Mouse (Mus musculus) intestine, embryonic 14.5 days (tissue): ENCODE data around the gene Plcb1. TPM values are rescaled to one million over a fixed set of nuclear protein-coding genes. Genes with fewer than 3 reads are reported as not detected.

Experiments
- ATAC-seq: fragments of 200-750 bp; cut with Nextera tagmentation; replicated peaks from 2 replicates; pipeline ENCODE4 v1.8.0; 2017; ENCODE audit warnings: low read depth, moderate number of reproducible peaks, moderate TSS enrichment, moderate library complexity; ENCODE audit not compliant: low FRiP score, low TSS enrichment
- DNase-seq: peaks from one replicate; pipeline ENCODE4 v3.0.0-alpha.2; 2018; ENCODE audit warnings: low spot score
- H3K27ac ChIP-seq: fragments of 300-500 bp; sonication (generic); 2 replicates; pipeline ENCODE4 v1.5.1; 2014; ENCODE audit warnings: low read depth, mild to moderate bottlenecking, control low read depth
- H3K27me3 ChIP-seq: fragments of 300-500 bp; sonication (generic); replicated peaks from 2 replicates; pipeline ENCODE4 v1.6.1; 2014; ENCODE audit warnings: low read length, control low read depth; ENCODE audit not compliant: control insufficient read depth, insufficient read depth
- H3K36me3 ChIP-seq: fragments of 300-500 bp; sonication (generic); 2 replicates; pipeline ENCODE4 v1.6.1; 2014; ENCODE audit warnings: low read length, control low read depth; ENCODE audit not compliant: control insufficient read depth, insufficient read depth
- H3K4me1 ChIP-seq: fragments of 300-500 bp; sonication (generic); replicated peaks from 2 replicates; pipeline ENCODE4 v1.6.1; 2014; ENCODE audit warnings: low read length, control low read depth, mixed read lengths; ENCODE audit not compliant: control insufficient read depth, insufficient read depth
- H3K4me2 ChIP-seq: fragments of 300-500 bp; sonication (generic); 2 replicates; pipeline ENCODE4 v1.6.1; 2014; ENCODE audit warnings: low read length
- H3K4me3 ChIP-seq: fragments of 300-500 bp; sonication (generic); 2 replicates; pipeline ENCODE4 v1.5.1; 2014; ENCODE audit warnings: low read depth, low read length, control low read depth, mixed read lengths
- H3K9ac ChIP-seq: fragments of 300-500 bp; sonication (generic); 2 replicates; pipeline ENCODE4 v1.6.1; 2014; ENCODE audit warnings: mild to moderate bottlenecking, low read length
- H3K9me3 ChIP-seq: fragments of 300-500 bp; sonication (generic); 2 replicates; pipeline ENCODE4 v1.6.1; 2016; ENCODE audit warnings: low read length, control low read depth; ENCODE audit not compliant: control insufficient read depth
- WGBS: fragments of 180-500 bp; shearing (Covaris S2); extraction: QIAGEN DNeasy Blood & Tissue Kit; methylation state at CpG from one replicate; pipeline ENCODE4 v1.1.7; 2014; 5-methylcytosine and 5-hydroxymethylcytosine counted together
- polyA plus RNA-seq: library from polyadenylated mRNA; unstranded; fragments of >200 nt; fragmentation: Nextera tagmentation; extraction: Ambion mirVana; gene quantifications from 2 replicates; pipeline ENCODE4 v1.2.1, GENCODE M21; 2014

Plcb1 gene
- polyA plus RNA-seq, 1 experiment from 2014 or later: 14.0 TPM

- Histone ChIP-seq H3K36me3 (no peaks in the 10 kb centered on the region), H3K27ac (no peak overlapping the region), H3K4me3 (no peak overlapping the region), H3K4me2 (no peak overlapping the region), H3K27me3 (no peaks in the 10 kb centered on the region), H3K9me3 (no peaks in the 10 kb centered on the region), H3K9ac (no peak overlapping the region), H3K4me1 (no peaks in the 10 kb centered on the region)
- DNase-seq (no peak), ATAC-seq (no peak)
- WGBS: 90% methylated on average over 8 of the region's 8 CpGs
Measured at GRCm38 (mm10) chr2:134946331-134946730, 160.5 kb downstream of the Plcb1 start.

GRCm38 (mm10) chr2:134946911-134947310 lies 161.0 kb downstream of the Plcb1 start:
- Histone ChIP-seq H3K9ac (no peak overlapping the region), H3K4me1 (no peaks in the 10 kb centered on the region), H3K4me3 (no peak overlapping the region), H3K9me3 (no peaks in the 10 kb centered on the region), H3K36me3 (no peaks in the 10 kb centered on the region), H3K4me2 (no peak overlapping the region), H3K27ac (no peak overlapping the region), H3K27me3 (no peaks in the 10 kb centered on the region)
- ATAC-seq: no peak
- WGBS: 59% methylated on average over 1 of the region's 1 CpGs
- no peak for DNase-seq

GRCm38 (mm10) chr2:134952088-134952487 lies 166.2 kb downstream of the Plcb1 start:
- Histone ChIP-seq H3K4me1 (no peaks in the 10 kb centered on the region), H3K4me2 (no peak overlapping the region), H3K27me3 (no peaks in the 10 kb centered on the region), H3K9ac (no peak overlapping the region), H3K36me3 (no peaks in the 10 kb centered on the region), H3K4me3 (no peak overlapping the region), H3K27ac (no peak overlapping the region), H3K9me3 (no peaks in the 10 kb centered on the region)
- ATAC-seq: no peak
- DNase-seq: no peak
- 73% methylated on average over 5 of the region's 5 CpGs for WGBS

- H3K9ac ChIP-seq: no peak overlapping the region
- DNase-seq (no peak), ATAC-seq (no peak)
- WGBS: 82% methylated on average over 4 of the region's 4 CpGs
- no peaks in the 10 kb centered on the region for H3K9me3 ChIP-seq
- H3K27me3 ChIP-seq: no peaks in the 10 kb centered on the region
- H3K36me3 ChIP-seq: no peaks in the 10 kb centered on the region
- H3K4me1 ChIP-seq: no peaks in the 10 kb centered on the region
- H3K4me2 ChIP-seq: no peak overlapping the region
- H3K4me3 ChIP-seq: no peak overlapping the region
- no peak overlapping the region for H3K27ac ChIP-seq
Measured at GRCm38 (mm10) chr2:134956436-134956835, 170.6 kb downstream of the Plcb1 start.

- no peak overlapping the region for H3K9ac ChIP-seq
- WGBS: 87% methylated on average over 4 of the region's 4 CpGs
- DNase-seq (no peak), ATAC-seq (no peak)
- no peak overlapping the region for H3K27ac ChIP-seq
- peaks cover 6% of the 10 kb centered on the region for H3K4me1 ChIP-seq
- H3K27me3 ChIP-seq: no peaks in the 10 kb centered on the region
- no peak overlapping the region for H3K4me2 ChIP-seq
- H3K9me3 ChIP-seq: no peaks in the 10 kb centered on the region
- H3K4me3 ChIP-seq: no peak overlapping the region
- no peaks in the 10 kb centered on the region for H3K36me3 ChIP-seq
Measured at GRCm38 (mm10) chr2:134966131-134966530, 180.3 kb downstream of the Plcb1 start.

GRCm38 (mm10) chr2:134968380-134968779 lies 182.5 kb downstream of the Plcb1 start:
- WGBS: 96% methylated on average over 3 of the region's 3 CpGs
- H3K4me2 ChIP-seq: no peak overlapping the region
- no peak overlapping the region for H3K27ac ChIP-seq
- no peak for DNase-seq
- no peak overlapping the region for H3K9ac ChIP-seq
- H3K4me3 ChIP-seq: no peak overlapping the region
- peaks cover 8% of the 10 kb centered on the region for H3K4me1 ChIP-seq
- H3K9me3 ChIP-seq: no peaks in the 10 kb centered on the region
- H3K36me3 ChIP-seq: no peaks in the 10 kb centered on the region
- no peaks in the 10 kb centered on the region for H3K27me3 ChIP-seq
- ATAC-seq: no peak

GRCm38 (mm10) chr2:134972376-134972775 lies 186.5 kb downstream of the Plcb1 start:
- no peak overlapping the region for H3K4me3 ChIP-seq
- H3K4me2 ChIP-seq: no peak overlapping the region
- ATAC-seq (no peak), DNase-seq (no peak)
- no peaks in the 10 kb centered on the region for H3K36me3 ChIP-seq
- H3K4me1 ChIP-seq: peaks cover 8% of the 10 kb centered on the region
- no peak overlapping the region for H3K27ac ChIP-seq
- no peaks in the 10 kb centered on the region for H3K27me3 ChIP-seq
- no peak overlapping the region for H3K9ac ChIP-seq
- 60% methylated on average over 6 of the region's 6 CpGs for WGBS
- H3K9me3 ChIP-seq: no peaks in the 10 kb centered on the region

- ATAC-seq (no peak), DNase-seq (no peak)
- H3K9me3 ChIP-seq: no peaks in the 10 kb centered on the region
- no peak overlapping the region for H3K9ac ChIP-seq
- H3K4me1 ChIP-seq: peaks cover 8% of the 10 kb centered on the region
- 39% methylated on average over 6 of the region's 6 CpGs for WGBS
- H3K36me3 ChIP-seq: no peaks in the 10 kb centered on the region
- H3K27ac ChIP-seq: no peak overlapping the region
- H3K4me2 ChIP-seq: no peak overlapping the region
- H3K4me3 ChIP-seq: no peak overlapping the region
- H3K27me3 ChIP-seq: no peaks in the 10 kb centered on the region
Measured at GRCm38 (mm10) chr2:134974711-134975110, 188.8 kb downstream of the Plcb1 start.

GRCm38 (mm10) chr2:134976796-134977330 lies 191.0 kb downstream of the Plcb1 start:
- ATAC-seq: no peak
- DNase-seq: no peak
- H3K27ac ChIP-seq: no peak overlapping the region
- no peak overlapping the region for H3K4me3 ChIP-seq
- H3K27me3 ChIP-seq: no peaks in the 10 kb centered on the region
- H3K9me3 ChIP-seq: no peaks in the 10 kb centered on the region
- 0 out of 2 replicates have a peak, but pooled peaks cover 10% of the 10 kb centered on the region for H3K4me1 ChIP-seq
- 50% methylated on average over 3 of the region's 3 CpGs for WGBS
- no peak overlapping the region for H3K4me2 ChIP-seq
- no peaks in the 10 kb centered on the region for H3K36me3 ChIP-seq
- H3K9ac ChIP-seq: no peak overlapping the region
